Mouse (Mus musculus) small intestine, adult 2 months (tissue): ENCODE results near the gene Hsp90aa1.

Experiments
- CTCF ChIP-seq: fragments of 200-500 bp; IDR thresholded peaks from 2 replicates; pipeline ENCODE4 v1.5.1; 2012; ENCODE audit warnings: low read depth, mild to moderate bottlenecking, control low read depth, inconsistent platforms, low read length, moderate library complexity, mixed read lengths; ENCODE audit not compliant: insufficient replicate concordance, insufficient read length; ENCODE audit errors: extremely low read depth
- POLR2A ChIP-seq: fragments of 200-500 bp; IDR thresholded peaks from 2 replicates; pipeline ENCODE4 v1.6.1; 2012; ENCODE audit warnings: low read depth, mild to moderate bottlenecking, control low read depth, inconsistent platforms, low read length, moderate library complexity

DNA sequence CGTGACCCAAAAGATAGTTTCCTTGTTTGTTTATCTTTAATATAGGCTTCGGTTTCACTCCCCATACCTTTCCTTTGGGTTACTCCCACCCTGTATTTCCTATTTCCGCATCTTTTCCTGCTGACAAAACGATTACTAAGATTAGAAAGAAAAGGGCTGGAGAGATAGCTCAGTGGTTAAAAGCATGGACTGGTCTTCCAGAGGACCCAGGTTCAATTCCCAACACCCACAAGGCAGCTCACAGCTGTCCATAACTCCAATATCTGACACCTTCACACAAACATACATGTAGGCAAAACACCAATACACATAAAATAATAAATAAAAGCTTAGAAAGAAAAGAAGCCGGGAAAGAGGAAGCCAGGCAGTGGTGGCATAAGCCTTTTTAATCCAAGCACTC lies 5.1 kb downstream of the Hsp90aa1 start:
- TF ChIP-seq POLR2A (no peak), CTCF (no peak)
